Mouse (Mus musculus): ENCODE measurements around the gene Snx7.

The Snx7 gene

GRCm38 (mm10) chr3:117814218-117814617 lies 54.5 kb downstream of the Snx7 start:
- no peak for DNase-seq (ENCODE audit: low spot score)

GRCm38 (mm10) chr3:117812135-117812534 lies 56.6 kb downstream of the Snx7 start:
- no peak for DNase-seq (ENCODE audit: low spot score)

- DNase-seq (ENCODE audit: low spot score), result no peak
These were observed 63.0 kb downstream of the Snx7 start for GRCm38 (mm10) chr3:117805782-117806181.

- DNase-seq (ENCODE audit: low spot score), result no peak
These were observed 74.2 kb downstream of the Snx7 start for GRCm38 (mm10) chr3:117794501-117794900.

GRCm38 (mm10) chr3:117791951-117792350 lies 76.8 kb downstream of the Snx7 start:
- no peak for DNase-seq (ENCODE audit: low spot score)

GRCm38 (mm10) chr3:117791273-117791672 lies 77.5 kb downstream of the Snx7 start:
- DNase-seq (ENCODE audit: low spot score), result no peak

- DNase-seq (ENCODE audit: low spot score), result no peak
These were observed 79.7 kb downstream of the Snx7 start for GRCm38 (mm10) chr3:117788800-117789693.

- no peak for DNase-seq (ENCODE audit: low spot score)
These were observed 81.5 kb downstream of the Snx7 start for GRCm38 (mm10) chr3:117787247-117787646.

GRCm38 (mm10) chr3:117752151-117752757 lies 116.5 kb downstream of the Snx7 start:
- DNase-seq (ENCODE audit: low spot score), result no peak

GRCm38 (mm10) chr3:117751665-117752064 lies 117.1 kb downstream of the Snx7 start:
- no peak for DNase-seq (ENCODE audit: low spot score)

- no peak for DNase-seq (ENCODE audit: low spot score)
These were observed 119.5 kb downstream of the Snx7 start for GRCm38 (mm10) chr3:117749256-117749655.

- DNase-seq (ENCODE audit: low spot score), result no peak
These were observed 129.0 kb downstream of the Snx7 start for GRCm38 (mm10) chr3:117739760-117740159.

- DNase-seq (ENCODE audit: low spot score), result no peak
These were observed 136.1 kb downstream of the Snx7 start for GRCm38 (mm10) chr3:117732661-117733060.
